Mouse (Mus musculus): ENCODE measurements around the gene Hnrnpk.
A peak's percentile ranks its signal among the peaks of the same experiment; 100 is the strongest.
"Not testable (repeated sequence)": the region's sequence is repeated elsewhere in the genome, so short reads cannot be mapped to it uniquely, and the experiment has no call there.

Gene Hnrnpk

DNA sequence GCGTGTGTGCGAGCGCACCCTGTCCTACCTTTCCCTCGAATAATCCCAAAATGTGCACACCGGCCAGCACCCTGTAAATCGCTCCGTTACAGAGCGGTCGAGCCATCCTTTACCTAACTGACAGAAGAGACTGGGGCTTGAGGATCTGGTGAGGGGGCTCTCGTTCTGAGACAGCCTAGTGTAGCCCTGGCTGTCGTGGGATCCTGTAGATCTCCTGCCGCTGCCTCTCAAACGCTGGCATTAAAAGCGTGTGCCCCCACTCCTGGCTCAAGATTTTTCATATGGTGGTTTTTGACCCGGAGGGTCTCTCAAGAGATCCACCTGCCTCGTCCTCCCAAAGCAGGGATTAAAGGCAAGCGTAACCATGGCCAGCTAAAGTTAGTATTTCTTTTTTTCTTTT lies at the start of gene Hnrnpk:
Hnrnpk (minus strand) TSS at position 101 of the 400 bp plus-strand sequence.
- DNase-seq (ENCODE audit: low spot score in 2 of 2), result not testable (repeated sequence)

DNA sequence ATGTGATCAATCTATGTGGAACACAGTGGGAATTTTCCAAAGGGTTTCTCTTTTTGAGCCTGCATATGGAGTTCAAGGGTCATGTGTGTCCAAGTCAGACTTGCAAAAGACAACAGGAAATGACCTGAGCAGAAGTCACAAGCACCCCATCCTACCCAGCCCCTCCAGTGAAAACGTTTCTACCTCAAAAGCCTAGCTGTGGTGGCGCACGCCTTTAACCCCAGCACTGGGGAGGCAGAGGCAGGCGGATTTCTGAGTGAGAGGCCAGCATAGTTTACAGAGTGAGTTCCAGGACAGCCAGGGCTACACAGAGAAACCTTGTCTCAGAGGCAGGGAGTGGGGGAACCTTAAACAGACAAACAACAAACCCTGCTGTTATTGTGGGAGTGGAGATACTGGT lies 49.1 kb upstream of the Hnrnpk start:
- no peak for DNase-seq (ENCODE audit: low spot score in 2 of 2)

DNA sequence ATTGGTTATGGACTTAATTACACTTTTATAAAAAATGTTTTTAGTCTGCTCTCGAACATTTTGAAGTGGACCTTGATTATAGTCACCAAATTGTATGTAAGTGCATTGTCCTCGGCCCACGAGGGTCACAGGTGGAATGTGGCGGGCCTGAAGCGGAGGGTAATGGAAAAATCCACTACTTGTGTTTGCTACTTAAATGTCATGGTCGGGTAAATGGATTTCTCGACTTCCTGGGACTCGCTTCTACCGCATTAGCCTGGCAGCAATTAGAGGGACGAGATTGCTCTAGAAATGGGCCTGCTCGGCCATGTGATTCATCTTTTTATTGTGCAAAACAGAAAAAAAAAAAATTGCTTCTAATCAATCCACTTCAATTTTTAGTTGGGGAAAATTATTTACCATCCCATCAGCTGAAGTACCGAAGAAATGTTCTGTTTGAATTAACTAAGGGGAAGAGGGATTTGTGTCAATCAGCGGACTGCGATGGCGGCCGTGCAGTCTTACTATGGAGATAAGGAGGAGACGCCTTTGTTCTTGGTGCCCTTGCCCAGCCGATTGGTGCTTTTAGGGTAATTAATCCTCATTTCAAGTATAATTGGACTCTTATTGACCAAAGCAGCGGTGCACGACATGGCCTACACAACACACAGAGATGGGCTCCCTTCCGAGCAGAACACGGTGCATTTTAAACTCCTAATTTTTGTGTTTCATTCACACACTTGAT lies 47.5 kb upstream of the Hnrnpk start:
- no peak for DNase-seq (ENCODE audit: low spot score in 2 of 2)

DNA sequence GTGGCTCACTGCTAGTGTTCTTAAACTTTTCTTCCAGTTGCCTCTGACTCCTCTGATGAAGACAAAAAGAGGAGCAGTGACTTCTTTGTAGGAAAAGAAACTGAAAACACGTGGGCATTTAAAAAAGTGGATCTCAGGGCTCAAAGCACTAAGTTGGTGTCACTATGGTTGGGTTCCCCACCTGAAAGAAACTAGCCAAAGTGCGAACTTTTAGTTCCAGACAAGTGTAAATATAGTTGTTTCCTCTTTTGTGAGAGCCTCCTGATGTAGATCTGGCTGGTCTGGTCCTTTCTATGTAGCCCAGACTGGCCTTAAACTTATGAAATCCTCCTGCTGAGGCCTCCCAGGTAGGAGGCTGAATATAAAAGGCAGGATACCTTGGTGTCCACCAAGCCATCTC lies 43.4 kb upstream of the Hnrnpk start:
- DNase-seq (ENCODE audit: low spot score in 2 of 2), result no peak

DNA sequence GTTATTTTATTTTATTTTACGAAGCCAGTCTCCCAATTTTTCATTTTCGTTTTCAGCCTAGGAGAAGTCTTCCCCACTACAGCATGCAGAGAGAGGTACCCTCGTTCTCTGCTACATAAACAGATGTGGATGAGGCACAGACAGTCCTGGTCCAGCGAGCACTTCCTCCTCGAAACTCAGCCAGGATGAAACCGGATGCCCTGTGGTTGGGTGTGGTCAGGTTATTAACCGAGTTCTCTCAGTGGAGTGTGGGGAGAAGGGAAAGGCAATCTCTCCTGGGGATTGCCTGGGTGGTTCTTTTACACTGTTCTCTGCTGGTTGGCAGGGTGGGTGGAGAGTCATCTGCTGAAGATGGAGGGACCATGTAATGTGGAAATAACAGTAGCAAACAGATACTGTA lies 40.6 kb upstream of the Hnrnpk start:
- DNase-seq (ENCODE audit: low spot score in 2 of 2), result peak; percentile 17 to 41

DNA sequence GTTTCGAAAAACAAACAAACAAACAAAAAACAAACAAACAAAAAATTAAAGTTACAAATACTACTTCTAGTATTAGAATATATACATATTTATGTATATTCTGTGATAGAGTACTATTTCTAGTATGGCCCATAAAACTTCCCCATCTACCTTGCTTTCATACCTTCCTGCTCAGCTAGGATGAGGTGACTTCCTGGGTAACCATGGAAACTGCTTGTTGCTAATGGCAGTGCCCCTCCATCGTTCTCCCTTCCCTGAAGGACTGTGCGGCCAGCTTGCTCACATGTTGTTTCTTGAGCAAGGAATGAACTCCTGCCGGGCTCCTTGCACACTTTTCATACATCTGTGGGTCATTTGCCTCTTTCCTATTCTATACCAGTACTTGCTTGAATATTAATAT lies 40.2 kb upstream of the Hnrnpk start:
- no peak for DNase-seq (ENCODE audit: low spot score in 2 of 2)

DNA sequence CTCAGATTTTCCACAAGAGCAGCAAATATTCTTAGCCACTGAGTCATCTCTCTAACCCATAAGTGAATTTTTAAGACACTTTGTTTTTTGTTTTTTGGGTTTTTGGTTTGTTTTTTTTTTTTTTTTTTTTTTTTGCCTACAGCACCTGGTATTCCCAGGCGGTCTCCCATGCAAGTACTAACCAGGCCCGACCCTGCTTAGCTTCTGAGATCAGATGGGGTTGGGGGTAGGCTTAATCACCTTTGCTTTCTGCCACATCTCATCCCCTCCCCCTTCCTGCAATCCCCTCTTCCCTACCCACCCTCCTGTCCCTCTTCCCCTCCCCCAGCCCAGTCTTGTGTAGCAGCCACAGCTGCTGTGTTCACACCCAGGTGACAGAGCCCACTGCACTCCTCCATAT lies 36.6 kb upstream of the Hnrnpk start:
- no peak for DNase-seq (ENCODE audit: low spot score in 2 of 2)

DNA sequence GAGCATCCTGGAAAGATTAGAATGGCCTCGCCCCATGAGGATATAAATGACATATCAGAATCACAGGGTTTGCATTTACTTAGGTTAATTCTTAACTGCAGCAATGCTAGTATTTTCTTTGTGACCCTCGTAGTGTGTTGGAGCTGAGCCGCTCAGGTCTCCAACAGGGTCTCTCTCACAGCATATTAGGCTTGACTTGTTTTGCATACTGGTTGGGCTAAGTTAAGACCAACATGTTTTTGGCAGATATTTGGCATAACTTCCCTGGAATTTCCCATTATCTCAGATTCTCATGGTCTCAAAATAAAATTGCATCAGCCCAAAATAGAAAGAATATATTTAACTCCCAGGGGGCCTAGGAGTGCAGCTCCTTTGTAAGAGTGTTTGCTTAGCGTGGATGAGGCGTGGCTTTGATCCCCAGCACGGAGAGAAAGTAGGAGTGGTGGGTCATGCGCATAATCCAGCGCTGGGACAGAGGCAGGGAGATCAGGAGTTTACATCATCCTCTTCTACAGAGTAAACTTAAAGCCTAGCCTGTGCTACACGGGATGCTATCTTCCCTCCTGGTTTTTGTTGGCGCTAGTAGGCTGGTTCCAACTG lies 20.0 kb upstream of the Hnrnpk start:
- DNase-seq (ENCODE audit: low spot score in 2 of 2), result no peak

DNA sequence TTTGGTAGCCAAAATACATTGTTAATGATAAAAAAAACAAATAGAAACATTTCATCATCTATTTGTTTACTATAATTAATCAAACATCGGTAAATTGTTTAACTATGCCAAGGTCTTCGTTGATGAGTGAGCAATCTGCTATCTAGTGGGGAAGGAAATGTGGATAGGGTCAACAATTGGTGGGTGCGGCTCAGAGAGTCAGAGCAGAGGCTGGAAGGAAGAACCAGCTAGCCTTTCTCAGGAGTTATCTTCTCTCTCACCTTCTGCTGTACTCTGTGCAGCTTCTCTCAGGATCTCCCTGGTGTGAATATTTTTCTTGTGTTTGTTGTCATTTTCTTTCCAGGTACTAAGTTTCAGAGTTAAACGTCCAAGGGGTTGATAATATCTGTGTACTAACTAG lies 19.1 kb upstream of the Hnrnpk start:
- no peak for DNase-seq (ENCODE audit: low spot score in 2 of 2)

DNA sequence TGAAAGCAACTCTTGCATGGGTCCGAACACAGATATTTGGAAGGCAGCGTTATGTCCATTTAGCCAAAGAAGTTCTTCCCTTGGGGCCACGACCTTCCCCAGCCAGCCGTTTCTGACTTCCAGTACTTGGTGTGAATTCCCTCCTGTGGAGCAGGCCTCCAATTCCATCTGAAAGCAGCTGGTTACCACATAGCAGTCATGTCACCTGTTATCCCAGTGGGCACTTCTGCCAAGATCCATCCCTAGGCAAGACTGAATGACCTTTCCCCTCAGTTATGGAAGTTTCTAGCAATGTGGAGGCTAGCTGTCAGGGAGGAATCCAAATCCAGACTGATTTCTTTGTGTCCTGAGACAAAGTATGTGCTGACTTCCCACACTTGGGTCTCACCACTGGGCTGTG lies 17.9 kb upstream of the Hnrnpk start:
- no peak for DNase-seq (ENCODE audit: low spot score in 2 of 2)

DNA sequence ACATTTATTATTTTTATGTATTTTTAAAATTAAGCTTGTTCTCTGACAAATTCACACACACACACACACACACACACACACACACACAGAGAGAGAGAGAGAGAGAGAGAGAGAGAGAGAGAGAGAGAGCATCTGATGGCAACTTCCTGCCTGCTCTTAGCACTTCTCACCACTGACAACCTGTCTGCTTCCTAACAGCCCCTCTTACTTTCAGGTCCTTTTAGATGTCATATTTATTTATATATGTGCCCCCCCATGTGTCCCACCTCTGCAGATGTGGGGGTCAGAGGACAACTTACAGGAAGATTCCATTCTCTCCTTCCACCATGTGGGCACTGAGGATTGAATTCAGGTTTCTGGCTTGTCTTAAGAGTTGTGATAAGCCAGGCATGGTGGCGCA lies 16.1 kb upstream of the Hnrnpk start:
- no peak for DNase-seq (ENCODE audit: low spot score in 2 of 2)

DNA sequence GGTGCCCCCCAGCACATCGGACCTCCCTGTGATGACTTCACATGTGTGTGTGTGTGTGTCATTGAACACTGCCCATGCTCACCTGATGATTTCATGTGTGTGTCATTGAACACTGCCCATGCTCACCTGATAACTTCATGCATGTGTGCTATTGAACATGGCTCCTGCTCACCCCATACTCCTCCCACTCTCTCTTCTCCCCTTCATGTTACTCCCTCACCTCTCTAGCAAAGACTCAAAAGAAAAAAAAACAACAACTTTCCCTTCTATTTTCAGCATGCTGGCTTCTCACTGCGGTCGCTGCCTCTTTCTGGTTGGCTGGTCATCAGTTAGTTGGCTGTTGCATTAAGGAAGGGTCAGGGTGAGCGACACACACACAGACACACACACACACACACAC lies 15.5 kb upstream of the Hnrnpk start:
- DNase-seq (ENCODE audit: low spot score in 2 of 2), result no peak

DNA sequence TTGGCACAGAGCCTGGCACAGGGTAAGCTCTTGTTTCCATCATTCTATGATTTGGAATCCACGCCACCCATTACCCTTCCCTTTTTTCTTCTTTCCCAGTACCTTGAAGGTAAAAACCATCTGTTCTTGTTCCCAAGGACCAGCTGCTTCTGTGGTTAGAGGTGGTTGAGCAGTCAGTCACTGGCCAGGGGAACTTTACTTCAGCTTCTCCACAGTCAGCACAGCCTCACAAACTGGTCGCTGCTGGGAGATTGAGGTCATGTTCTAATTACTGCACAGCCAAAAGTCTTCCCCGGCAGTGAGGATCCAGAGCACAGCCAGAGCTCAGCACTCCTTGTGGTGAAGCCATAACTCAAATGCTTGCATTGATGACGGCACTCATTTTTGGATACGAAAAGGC lies 12.7 kb upstream of the Hnrnpk start:
- no peak for DNase-seq (ENCODE audit: low spot score in 2 of 2)

DNA sequence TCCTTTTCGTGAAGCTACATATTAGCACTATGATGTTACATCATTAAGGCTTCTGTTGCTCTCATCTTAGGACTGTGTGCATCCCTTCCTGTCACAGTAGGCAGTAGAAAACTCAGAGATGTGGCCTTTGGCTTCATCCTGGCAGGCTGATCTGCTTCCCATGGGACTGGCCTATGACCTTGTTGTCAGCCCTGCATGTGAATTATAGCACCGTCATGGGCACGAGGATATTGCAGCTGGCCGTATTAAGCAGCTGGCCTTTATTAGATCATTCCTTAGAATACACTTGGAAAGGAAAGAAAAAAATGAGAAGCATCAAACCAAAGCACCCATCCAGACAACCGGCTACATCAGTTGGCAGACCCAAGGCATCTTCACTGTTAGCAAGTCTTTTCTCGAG lies 12.2 kb upstream of the Hnrnpk start:
- no peak for DNase-seq (ENCODE audit: low spot score in 2 of 2)

DNA sequence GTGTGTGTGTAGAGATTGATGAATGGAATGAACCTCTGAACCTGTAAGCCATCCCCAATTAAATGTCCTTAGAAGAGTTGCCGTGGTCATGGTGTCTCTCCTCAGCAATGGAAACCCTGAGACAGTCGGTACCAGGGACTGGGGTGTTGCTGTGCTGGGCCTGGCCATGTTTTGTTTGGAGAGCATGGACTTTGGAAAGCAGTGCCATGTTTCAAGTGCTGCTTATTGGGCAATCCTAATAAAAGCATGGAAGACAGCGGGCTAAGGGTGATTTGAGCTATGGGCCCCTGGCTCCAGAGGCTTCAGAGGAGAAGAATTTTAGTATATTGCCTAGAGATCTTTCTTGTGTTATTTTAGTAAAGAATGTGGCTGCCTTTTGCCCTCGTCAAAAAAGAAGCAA lies 7.9 kb upstream of the Hnrnpk start:
- DNase-seq (ENCODE audit: low spot score in 2 of 2), result no peak

DNA sequence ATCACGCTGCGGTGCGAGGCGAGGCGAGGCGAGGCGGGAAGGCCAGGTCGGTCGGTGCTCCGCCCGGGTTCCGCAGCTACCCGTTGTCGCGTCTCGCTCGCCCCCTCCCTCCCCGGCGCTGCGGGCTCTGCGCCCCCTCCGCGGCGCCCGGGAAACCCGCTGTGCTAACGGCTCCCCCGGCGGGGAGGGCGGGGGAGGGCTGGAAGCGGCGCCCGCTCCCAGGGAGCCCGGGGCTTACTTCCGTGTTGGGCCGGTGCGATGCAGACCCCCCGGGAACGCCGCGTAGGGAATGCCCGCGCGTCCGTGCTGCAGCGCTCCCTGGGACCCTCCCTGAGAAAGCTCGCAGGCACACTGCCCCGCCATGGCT lies 416 bp downstream of the Hnrnpk start:
- no peak for DNase-seq (ENCODE audit: low spot score in 2 of 2)

DNA sequence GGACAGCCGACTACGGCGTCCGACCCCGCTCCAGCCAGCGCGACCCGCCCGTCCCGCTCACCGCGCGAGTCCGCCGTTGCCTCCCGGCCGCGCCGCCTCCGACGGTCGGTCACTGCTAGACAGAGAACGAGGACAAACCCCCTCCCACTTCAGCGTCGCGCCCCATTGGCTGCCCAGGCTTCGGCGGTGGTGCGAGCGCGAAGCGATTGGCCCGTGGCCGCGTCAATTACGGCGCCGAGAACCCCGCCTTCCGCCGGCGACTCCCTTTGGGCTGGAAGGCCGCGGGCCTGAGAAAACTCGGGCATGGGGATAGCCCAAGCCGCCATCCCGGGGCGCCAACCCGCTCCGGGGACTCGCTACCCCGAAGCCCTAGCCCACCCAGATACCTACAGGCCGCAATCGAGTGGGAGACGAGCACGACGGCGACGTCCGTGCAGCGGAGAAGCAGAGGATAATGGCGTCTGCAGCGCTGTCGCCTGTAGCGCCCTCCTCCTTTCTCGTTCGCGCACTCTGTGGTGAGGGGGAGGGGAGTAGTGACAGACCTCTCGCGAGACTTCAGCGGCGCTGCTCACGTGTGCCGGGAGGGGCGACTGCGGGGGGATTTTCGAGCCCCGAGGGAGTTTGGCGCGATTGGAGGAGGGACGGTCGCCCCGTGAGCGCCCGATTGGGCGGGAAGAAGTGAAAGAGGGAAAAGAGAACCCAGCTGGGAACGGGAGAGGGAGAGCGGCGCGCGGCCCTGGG lies 970 bp downstream of the Hnrnpk start, which contains the start of gene Rmi1:
Rmi1 (plus strand) TSS at position 246 of the 741 bp plus-strand sequence.
- DNase-seq (ENCODE audit: low spot score in 2 of 2), result peak; percentile 97

DNA sequence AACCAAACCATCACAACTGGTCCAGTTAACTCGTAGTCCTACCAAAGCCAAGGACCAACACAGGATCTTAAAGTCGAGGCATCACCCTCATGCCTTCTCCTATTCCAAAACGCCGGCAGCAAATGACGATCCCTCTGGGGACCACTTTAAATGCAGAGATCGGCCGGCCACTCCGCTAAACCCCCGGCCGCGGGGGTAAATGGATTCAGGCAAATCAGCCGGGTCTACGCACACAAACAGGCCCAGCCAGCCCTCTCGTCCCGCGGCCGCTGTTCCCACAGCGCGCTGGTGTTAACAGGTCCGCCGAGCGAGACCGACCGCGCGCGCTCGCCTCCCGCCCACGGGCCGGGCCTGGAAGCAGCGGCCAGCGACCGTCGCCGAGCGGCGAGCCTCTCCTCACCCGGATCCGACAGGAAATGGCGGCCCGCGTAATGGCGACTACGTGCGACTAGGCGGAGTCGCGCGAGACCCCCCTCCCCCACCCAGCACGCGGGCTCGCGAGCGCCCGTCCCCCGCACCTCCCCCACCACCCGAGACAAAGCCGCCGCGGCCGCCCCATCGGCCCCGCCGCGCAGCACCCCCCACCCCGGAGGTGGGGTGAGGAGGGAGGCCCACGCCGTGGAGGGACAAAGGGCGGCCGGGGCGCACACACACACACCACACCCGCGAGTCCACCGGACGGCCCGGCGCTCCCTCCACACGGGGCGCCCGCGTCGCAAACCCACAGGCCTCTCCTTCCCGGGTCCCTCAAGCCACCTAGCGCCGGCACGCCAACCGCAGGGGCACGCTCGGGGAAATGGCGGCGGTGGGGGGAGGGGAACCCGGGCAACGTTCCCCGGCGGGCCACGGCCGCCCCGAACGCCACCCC lies 1.8 kb downstream of the Hnrnpk start:
- peak; percentile 52 to 71 for DNase-seq (ENCODE audit: low spot score in 2 of 2)

DNA sequence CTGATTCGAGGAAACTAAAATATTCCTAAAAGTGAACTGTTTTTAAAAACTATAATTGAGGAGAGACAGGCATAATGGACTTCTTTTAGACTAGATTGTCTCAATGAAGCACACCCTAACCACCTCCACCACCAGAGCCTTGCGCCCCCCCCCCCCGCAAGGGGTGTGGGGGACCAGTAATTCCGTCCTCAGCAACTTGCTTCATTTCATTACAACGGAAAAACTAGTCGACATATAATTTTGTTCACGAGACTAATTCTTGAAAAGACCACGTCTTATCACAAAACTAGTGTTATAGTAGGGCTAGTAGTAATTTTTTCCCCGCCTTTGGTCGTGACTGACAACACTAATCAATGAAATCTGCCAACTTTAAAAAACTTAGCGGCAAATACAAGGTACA lies 2.6 kb downstream of the Hnrnpk start:
- no peak for DNase-seq (ENCODE audit: low spot score in 2 of 2)

DNA sequence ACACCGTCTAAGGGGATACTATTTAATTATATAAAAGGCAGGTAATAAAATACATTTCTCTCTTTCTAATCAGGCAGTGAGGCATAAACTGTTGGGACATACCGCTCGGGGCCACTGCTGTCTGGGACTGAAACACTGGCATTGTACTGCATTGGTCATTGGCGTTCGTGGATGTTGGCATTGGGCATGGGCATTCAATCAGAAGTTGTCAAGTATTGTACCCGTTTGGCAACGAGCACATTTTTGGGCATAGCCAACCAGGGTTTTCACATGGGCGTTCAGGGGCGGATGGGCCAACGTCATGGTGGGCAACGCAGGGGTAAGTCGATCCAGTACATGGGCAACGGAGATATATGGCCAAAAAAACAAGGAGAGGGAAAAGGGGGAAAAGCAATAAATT lies 5.5 kb downstream of the Hnrnpk start:
- no peak for DNase-seq (ENCODE audit: low spot score in 2 of 2)

DNA sequence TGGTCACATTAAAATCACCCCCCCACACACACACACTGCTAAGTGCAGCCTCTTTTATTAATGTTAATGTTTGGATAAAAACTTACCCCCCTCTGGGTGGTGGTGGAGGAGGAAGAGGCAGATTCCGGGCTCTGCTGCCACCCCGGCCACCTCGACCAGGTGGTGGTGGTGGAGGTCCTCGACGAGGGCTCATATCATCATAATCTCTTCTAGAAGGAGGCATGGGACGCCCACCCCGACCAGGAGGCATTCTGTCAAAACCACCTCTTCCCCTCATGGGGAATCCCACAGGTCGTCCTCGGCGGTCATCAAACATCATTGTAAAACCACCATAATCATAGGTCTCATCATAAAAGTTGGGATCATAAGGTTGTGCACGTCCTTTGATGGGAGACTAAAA lies 8.8 kb downstream of the Hnrnpk start:
- DNase-seq (ENCODE audit: low spot score in 2 of 2), result not testable (repeated sequence)

DNA sequence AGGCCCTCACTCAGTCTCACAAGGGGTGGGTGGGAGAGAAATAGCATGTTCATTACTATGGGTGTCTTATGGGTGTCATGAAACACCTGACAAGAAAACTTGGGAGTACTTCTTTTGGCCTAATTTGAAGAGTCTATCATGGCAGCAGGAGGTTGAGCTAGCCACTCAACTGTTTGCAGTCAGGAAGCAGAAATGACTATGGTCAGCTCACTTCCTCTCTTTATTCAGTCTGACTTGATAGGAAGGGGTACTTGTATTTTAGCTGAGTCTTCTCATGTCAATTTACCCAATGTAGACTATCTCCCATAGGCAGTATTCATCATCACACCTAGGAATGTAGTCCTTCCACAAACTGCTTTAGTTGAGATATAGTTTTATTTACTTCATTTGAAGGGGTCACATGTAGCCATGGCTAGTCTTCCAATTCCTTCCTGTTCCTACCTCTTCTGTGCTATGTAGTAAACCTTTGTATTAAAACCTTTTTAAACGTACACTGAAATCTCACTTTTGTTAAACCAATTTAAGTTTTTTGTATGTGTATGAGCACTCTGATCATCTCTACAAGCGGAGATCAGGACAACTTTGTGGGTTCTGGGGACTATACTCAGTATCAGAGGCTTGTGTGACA lies 13.7 kb downstream of the Hnrnpk start:
- DNase-seq (ENCODE audit: low spot score in 2 of 2), result no peak
